In the genomic region with DNA sequence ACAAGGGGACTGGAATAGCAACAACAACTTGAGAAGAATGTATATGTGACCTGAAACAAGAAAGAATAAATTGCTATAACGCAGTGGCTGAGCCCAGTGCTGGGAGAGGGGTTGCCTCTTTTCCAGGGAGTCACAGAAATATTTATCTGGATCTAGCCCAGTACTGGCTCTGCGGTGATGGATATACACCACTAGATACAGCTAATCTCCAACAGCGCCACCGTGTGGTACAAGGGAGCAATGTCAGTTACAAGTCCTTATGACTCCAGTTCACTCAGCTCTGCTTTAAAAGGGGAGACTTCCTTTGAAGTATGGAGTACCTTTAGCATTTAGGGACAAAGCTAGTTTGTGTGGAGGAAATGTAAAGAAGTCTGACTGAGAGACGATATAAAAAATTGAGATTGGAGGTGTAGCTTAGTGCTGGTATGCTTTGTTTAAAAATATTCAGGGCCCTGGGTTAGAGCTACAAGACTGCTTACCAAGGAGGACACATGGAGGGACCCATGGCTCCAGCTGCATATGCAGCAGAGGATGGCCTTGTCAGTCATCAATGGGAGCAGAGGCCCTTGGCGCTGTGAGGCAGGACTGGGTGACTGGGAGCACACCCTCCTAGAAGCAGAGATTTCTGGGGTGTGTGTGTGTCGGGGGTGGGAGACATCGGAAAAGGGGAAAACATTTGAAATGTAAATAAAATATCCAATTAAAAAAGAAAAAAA, we compare ENCODE assay signal across 8 mouse cellular contexts.
DNase-seq lines count a peak whose midpoint lies in the region; ATAC-seq and TF ChIP-seq lines count a peak whose summit lies in the region.

No protein-coding gene starts in this region.

- no peaks in the 10 kb centered on the region for H3K4me1 ChIP-seq in forebrain, postnatal 0 days (ENCODE audit: insufficient read depth)
- no peaks in the 10 kb centered on the region for H3K4me1 ChIP-seq in hindbrain, embryonic 13.5 days (replicated peaks)

- no peaks in the 10 kb centered on the region for H3K27me3 ChIP-seq in forebrain, postnatal 0 days (ENCODE audit: insufficient read depth, low read length)
- no peaks in the 10 kb centered on the region for H3K27me3 ChIP-seq in hindbrain, embryonic 13.5 days

- no peaks in the 10 kb centered on the region for H3K9me3 ChIP-seq in forebrain, postnatal 0 days (ENCODE audit: low read length)
- no peaks in the 10 kb centered on the region for H3K9me3 ChIP-seq in hindbrain, embryonic 13.5 days

- peak; percentile 91 for TF ChIP-seq CTCF in forebrain, postnatal 0 days (IDR thresholded peaks at IDR 0.05; ENCODE audit: low read depth)

- H3K9ac ChIP-seq in forebrain, postnatal 0 days: no peak overlapping the region
- H3K9ac ChIP-seq in hindbrain, embryonic 13.5 days: no peak overlapping the region

- DNase-seq in MEL-GATA-1-ER (ENCODE audit: extremely low read depth, low read depth): peak; percentile 13
- peak; percentile 31 for DNase-seq in c-Kit-positive CD71-positive TER-119-positive erythroid progenitor cells, embryonic 14.5 days (ENCODE audit: low spot score)
- peak; percentile 88 for DNase-seq in forebrain, postnatal 0 days
- peak; percentile 54 for DNase-seq in layer of hippocampus, adult 9-11 months
- peak; percentile 84 for DNase-seq in lung, postnatal 10 days
- DNase-seq in retina, postnatal 1 day: peak; percentile 84
- DNase-seq in urinary bladder, postnatal 4 days (ENCODE audit: low spot score in 2 of 2): peak; percentile 27 to 79

- WGBS in forebrain, postnatal 0 days: 31% methylated on average over 8 of the region's 8 CpGs
- WGBS in hindbrain, embryonic 13.5 days: 39% methylated on average over 8 of the region's 8 CpGs

- H3K4me2 ChIP-seq in forebrain, postnatal 0 days (ENCODE audit: low read depth): no peak overlapping the region
- H3K4me2 ChIP-seq in hindbrain, embryonic 13.5 days: no peak overlapping the region

- H3K36me3 ChIP-seq in forebrain, postnatal 0 days (ENCODE audit: insufficient read depth): no peaks in the 10 kb centered on the region
- no peaks in the 10 kb centered on the region for H3K36me3 ChIP-seq in hindbrain, embryonic 13.5 days

- ATAC-seq in forebrain, postnatal 0 days: peak; percentile 92
- ATAC-seq in hindbrain, embryonic 13.5 days (ENCODE audit: low FRiP score): peak; percentile 87

- no peak overlapping the region for H3K27ac ChIP-seq in forebrain, postnatal 0 days (ENCODE audit: low read depth, low read length)
- no peak overlapping the region for H3K27ac ChIP-seq in hindbrain, embryonic 13.5 days

- no peak overlapping the region for H3K4me3 ChIP-seq in forebrain, postnatal 0 days (ENCODE audit: low read depth, low read length)
- no peak overlapping the region for H3K4me3 ChIP-seq in hindbrain, embryonic 13.5 days

Comparison
In these comparisons a context has a peak if more than half of its experiments do, and no peak if none do; other contexts are left out.
1. DNase-seq: peak in every context shown above with its lines; median percentile 88 in forebrain, postnatal 0 days; 84 in lung, postnatal 10 days; 84 in retina, postnatal 1 day; 54 in layer of hippocampus, adult 9-11 months; 53 in urinary bladder, postnatal 4 days; 31 in c-Kit-positive CD71-positive TER-119-positive erythroid progenitor cells, embryonic 14.5 days; 13 in MEL-GATA-1-ER.